Mouse (Mus musculus) ES-Bruce4 (cell line): ENCODE measurements around the gene Retreg3. TPM values are rescaled to one million over a fixed set of nuclear protein-coding genes. Genes with fewer than 3 reads are reported as not detected.

ENCODE experiments used
- H3K27ac ChIP-seq: 2 replicates; pipeline ENCODE4 v1.5.1; 2012; ENCODE audit warnings: low read length, inconsistent platforms; ENCODE audit not compliant: insufficient read depth
- H3K27me3 ChIP-seq: 2 replicates; pipeline ENCODE4 v1.6.1; 2012; ENCODE audit warnings: mild to moderate bottlenecking, low read length, inconsistent platforms; ENCODE audit not compliant: control insufficient read depth, poor library complexity, insufficient read depth, severe bottlenecking
- H3K36me3 ChIP-seq: 2 replicates; pipeline ENCODE4 v1.6.1; 2012; ENCODE audit warnings: inconsistent platforms, mild to moderate bottlenecking, low read length, moderate library complexity; ENCODE audit not compliant: control insufficient read depth, poor library complexity, insufficient read depth, severe bottlenecking
- H3K4me1 ChIP-seq: one replicate; pipeline ENCODE4 v1.8.1; 2011; ENCODE audit warnings: low read length; ENCODE audit not compliant: control insufficient read depth, insufficient read depth
- H3K4me3 ChIP-seq: 2 replicates; pipeline ENCODE4 v1.5.1; 2011; ENCODE audit warnings: low read depth, mild to moderate bottlenecking, low read length
- H3K9ac ChIP-seq: 2 replicates; pipeline ENCODE4 v1.6.1; 2012; ENCODE audit warnings: low read depth, mild to moderate bottlenecking, inconsistent platforms; ENCODE audit not compliant: poor library complexity, severe bottlenecking
- H3K9me3 ChIP-seq: replicated peaks from 2 replicates; pipeline ENCODE4 v1.6.1; 2012; ENCODE audit warnings: mild to moderate bottlenecking, low read length, inconsistent platforms; ENCODE audit not compliant: control insufficient read depth, poor library complexity, insufficient read depth, severe bottlenecking
- CTCF ChIP-seq: IDR thresholded peaks from one replicate; pipeline ENCODE4 v1.8.1; 2011; ENCODE audit warnings: low read depth, low read length
- EP300 ChIP-seq: IDR thresholded peaks from 2 replicates; pipeline ENCODE4 v1.6.1; 2011; ENCODE audit warnings: low read depth, low read length; ENCODE audit not compliant: insufficient read depth
- POLR2A ChIP-seq: IDR thresholded peaks from one replicate; pipeline ENCODE4 v1.8.1; 2011; ENCODE audit warnings: low read length; ENCODE audit not compliant: insufficient read depth
- polyA plus RNA-seq: library from polyadenylated mRNA; stranded (reverse); fragments of >200 nt; gene quantifications from 2 replicates; pipeline ENCODE4 v1.2.4, GENCODE M21; 2011; ENCODE audit warnings: low read depth; ENCODE audit not compliant: missing spikeins, insufficient read depth, insufficient read length

Retreg3 gene
- polyA plus RNA-seq, 1 experiment, result 32.3 TPM

DNA sequence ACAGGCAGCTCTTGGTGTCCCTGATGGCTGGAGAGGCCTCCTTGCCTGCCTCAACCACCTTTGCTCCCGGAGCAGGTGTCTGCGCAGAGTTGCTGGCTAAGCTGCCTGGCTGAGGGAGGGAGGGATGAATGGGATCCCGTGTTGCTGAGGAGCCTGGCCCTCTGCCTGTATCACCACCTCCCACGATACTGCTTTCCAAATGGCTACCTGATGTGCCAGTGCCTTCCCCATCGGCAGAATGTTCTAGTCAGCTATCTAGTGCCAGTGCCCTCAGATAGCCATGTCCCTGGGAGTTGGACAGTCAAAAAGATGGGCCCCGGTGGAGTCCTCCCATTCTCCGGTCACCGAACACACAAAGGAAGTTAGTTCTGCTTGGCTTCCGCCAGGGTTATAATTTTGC lies 69.3 kb downstream of the Retreg3 start:
- Histone ChIP-seq H3K4me3 (no peak overlapping the region), H3K36me3 (no peaks in the 10 kb centered on the region), H3K27me3 (no peaks in the 10 kb centered on the region), H3K27ac (no peak overlapping the region), H3K9ac (no peak overlapping the region), H3K4me1 (peaks cover 2% of the 10 kb centered on the region), H3K9me3 (no peaks in the 10 kb centered on the region)
- TF ChIP-seq POLR2A, result no peak
- no peak for TF ChIP-seq CTCF
- no peak for TF ChIP-seq EP300

GRCm38 (mm10) chr11:101047502-101047901 lies 72.2 kb downstream of the Retreg3 start:
- H3K27me3 ChIP-seq, result no peaks in the 10 kb centered on the region
- no peaks in the 10 kb centered on the region for H3K4me1 ChIP-seq
- no peaks in the 10 kb centered on the region for H3K9me3 ChIP-seq

GRCm38 (mm10) chr11:101046440-101046839 lies 73.3 kb downstream of the Retreg3 start:
- Histone ChIP-seq H3K9me3 (no peaks in the 10 kb centered on the region), H3K4me1 (no peaks in the 10 kb centered on the region), H3K4me3 (no peak overlapping the region), H3K27ac (no peak overlapping the region), H3K27me3 (no peaks in the 10 kb centered on the region), H3K36me3 (no peaks in the 10 kb centered on the region), H3K9ac (no peak overlapping the region)
- TF ChIP-seq CTCF (no peak), POLR2A (no peak), EP300 (no peak)

More at GRCm38 (mm10) chr11:101047502-101047901, 72.2 kb downstream of the Retreg3 start:
- Histone ChIP-seq H3K9ac (no peak overlapping the region), H3K4me3 (no peak overlapping the region), H3K36me3 (no peaks in the 10 kb centered on the region), H3K27ac (no peak overlapping the region)
- TF ChIP-seq POLR2A (no peak), CTCF (no peak), EP300 (no peak)

Other genes with a start within 250 kb of the Retreg3 start
- gene Stat3, start 180.4 kb downstream of the Retreg3 start, polyA plus RNA-seq, result 31.2 and 39.8 TPM in 2 replicates
- 78.5 and 79.8 TPM in 2 replicates for gene Cavin1, start 149.0 kb downstream of the Retreg3 start, polyA plus RNA-seq
- gene Atp6v0a1, start 110.4 kb downstream of the Retreg3 start, polyA plus RNA-seq, result 33.7 and 37.5 TPM in 2 replicates
- gene Naglu, start 49.9 kb downstream of the Retreg3 start, polyA plus RNA-seq, result 7.3 and 7.9 TPM in 2 replicates
- 1.0 TPM in 1 of 2 replicates, not detected in the other for gene Hsd17b1, start 41.5 kb downstream of the Retreg3 start, polyA plus RNA-seq
- gene Coasy, start 37.3 kb downstream of the Retreg3 start, polyA plus RNA-seq, result 21.7 and 24.5 TPM in 2 replicates
- 40.5 and 44.8 TPM in 2 replicates for gene Mlx, start 32.6 kb downstream of the Retreg3 start, polyA plus RNA-seq
- 35.1 and 35.3 TPM in 2 replicates for gene Psmc3ip, start 24.5 kb downstream of the Retreg3 start, polyA plus RNA-seq
- 55.3 and 60.5 TPM in 2 replicates for gene Tubg1, start within 50 bp of the Retreg3 start, polyA plus RNA-seq
- gene Tubg2, start 36.0 kb upstream of the Retreg3 start, polyA plus RNA-seq, result 1.9 and 3.0 TPM in 2 replicates
- 0.15 and 0.37 TPM in 2 replicates for gene Cntnap1, start 50.6 kb upstream of the Retreg3 start, polyA plus RNA-seq
- 2.5 and 4.4 TPM in 2 replicates for gene Plekhh3, start 51.5 kb upstream of the Retreg3 start, polyA plus RNA-seq
- not detected in 2 replicates for gene Ccr10, start 55.5 kb upstream of the Retreg3 start, polyA plus RNA-seq
- 42.8 and 49.9 TPM in 2 replicates for gene Ezh1, start 106.6 kb upstream of the Retreg3 start, polyA plus RNA-seq
- 3.4 and 4.9 TPM in 2 replicates for gene Ramp2, start 126.1 kb upstream of the Retreg3 start, polyA plus RNA-seq
- 135 and 143 TPM in 2 replicates for gene Vps25, start 133.8 kb upstream of the Retreg3 start, polyA plus RNA-seq
- 0.85 and 0.96 TPM in 2 replicates for gene Wnk4, start 140.7 kb upstream of the Retreg3 start, polyA plus RNA-seq
- 14.6 and 14.9 TPM in 2 replicates for gene Cntd1, start 159.1 kb upstream of the Retreg3 start, polyA plus RNA-seq
- gene Coa3, start 159.2 kb upstream of the Retreg3 start, polyA plus RNA-seq, result 44.8 and 53.0 TPM in 2 replicates
- gene Becn1, start 182.4 kb upstream of the Retreg3 start, polyA plus RNA-seq, result 48.2 and 53.0 TPM in 2 replicates
- gene Psme3, start 196.3 kb upstream of the Retreg3 start, polyA plus RNA-seq, result 161 and 168 TPM in 2 replicates
- gene Aoc2, start 205.2 kb upstream of the Retreg3 start, polyA plus RNA-seq, result 3.5 and 5.8 TPM in 2 replicates
- gene Aoc3, start 210.7 kb upstream of the Retreg3 start, polyA plus RNA-seq, result 0.84 and 0.94 TPM in 2 replicates
- gene G6pc, start 247.7 kb upstream of the Retreg3 start, polyA plus RNA-seq, result not detected in 2 replicates